In genomic region chr14:101729972-101730692, GRCm38 (mm10) we compare ENCODE assay signal across 8 mouse cellular contexts. TPM values are rescaled to one million over a fixed set of nuclear protein-coding genes. Genes with fewer than 3 reads are reported as not detected.
DNase-seq lines count a peak whose midpoint lies in the region; ATAC-seq and TF ChIP-seq lines count a peak whose summit lies in the region.

No protein-coding gene starts in this region.

- intact Hi-C loops in left cerebral cortex, postnatal 4 days (cut with DNase I): no loop called here

- DNase-seq in cerebellum, postnatal 10 days: peak; percentile 9 to 24
- DNase-seq in cerebellum, postnatal 4 days (ENCODE audit: low spot score in 2 of 2): no peak
- no peak for DNase-seq in spleen, adult 2 months (ENCODE audit: low read depth in 1 of 2, low spot score in 2 of 2)
- DNase-seq in spleen, adult 12 weeks (ENCODE audit: low spot score): no peak
- peak; percentile 20 for DNase-seq in induced T-regulatory cell, adult 2 months (ENCODE audit: low read depth)
- peak; percentile 16 for DNase-seq in midbrain, embryonic 14.5 days
- DNase-seq in left cerebral cortex, postnatal 4 days: no peak
- DNase-seq in spleen, postnatal 10 days (ENCODE audit: low spot score in 2 of 2): no peak

- H3K9me3 ChIP-seq in midbrain, embryonic 14.5 days (ENCODE audit: control insufficient read depth, low read length): no peaks in the 10 kb centered on the region

- H3K4me3 ChIP-seq in spleen, adult 2 months (ENCODE audit: extremely low read depth, insufficient read depth, insufficient read length): peak overlapping the region; percentile 66
- H3K4me3 ChIP-seq in midbrain, embryonic 14.5 days (replicated peaks; ENCODE audit: low read depth, low read length): peak overlapping the region; percentile 59

- peak overlapping the region; percentile 99 for H3K4me2 ChIP-seq in midbrain, embryonic 14.5 days (ENCODE audit: low read length)

- 9% methylated on average over 28 of the region's 28 CpGs for WGBS in spleen, adult 2 months
- 1% methylated on average over 28 of the region's 28 CpGs for WGBS in midbrain, embryonic 14.5 days

- H3K36me3 ChIP-seq in spleen, adult 2 months (ENCODE audit: control insufficient read depth, insufficient read depth, low read length): no peaks in the 10 kb centered on the region
- H3K36me3 ChIP-seq in midbrain, embryonic 14.5 days (ENCODE audit: control insufficient read depth, insufficient read depth, low read length): no peaks in the 10 kb centered on the region

- peak; percentile 40 for ATAC-seq in midbrain, embryonic 14.5 days (ENCODE audit: low FRiP score, low TSS enrichment)

- peaks cover 10% of the 10 kb centered on the region for H3K27me3 ChIP-seq in spleen, adult 2 months (ENCODE audit: control insufficient read depth, insufficient read depth, low read length)
- peaks cover 28% of the 10 kb centered on the region; the same call in 1 of the 2 replicates for H3K27me3 ChIP-seq in midbrain, embryonic 14.5 days (ENCODE audit: control insufficient read depth, insufficient read depth, low read length)

- H3K9ac ChIP-seq in midbrain, embryonic 14.5 days (replicated peaks; ENCODE audit: low read length): peak overlapping the region; percentile 45

- no peak for TF ChIP-seq POLR2A in spleen, adult 2 months (IDR thresholded peaks at IDR 0.05; ENCODE audit: low read depth, low read length)

- peaks cover 3% of the 10 kb centered on the region for H3K4me1 ChIP-seq in spleen, adult 2 months (ENCODE audit: control insufficient read depth, insufficient read depth, insufficient read length)
- H3K4me1 ChIP-seq in midbrain, embryonic 14.5 days (ENCODE audit: control insufficient read depth, insufficient read depth, low read length): peaks cover 16% of the 10 kb centered on the region

- H3K27ac ChIP-seq in spleen, adult 2 months (ENCODE audit: insufficient read depth, low read length): no peak overlapping the region
- no peak overlapping the region for H3K27ac ChIP-seq in midbrain, embryonic 14.5 days (replicated peaks; ENCODE audit: low read depth, low read length)

- no peak for TF ChIP-seq CTCF in spleen, adult 2 months (IDR thresholded peaks at IDR 0.05; ENCODE audit: extremely low read depth, insufficient read depth, insufficient read length, insufficient replicate concordance)

RNA-seq across cellular contexts. Expression of gene Lmo7, which starts 0.4 kb away (rescaled TPM):
- 0.79 and 1.3 TPM in 2 replicates for polyA plus RNA-seq in spleen, adult 2 months (2012; rRNA removed)
- 1.2 and 1.7 TPM in 2 replicates for polyA plus RNA-seq in midbrain, embryonic 14.5 days (2014; fragmentation: Nextera tagmentation; extraction: Ambion mirVana)
- 10 to 100 TPM; 90.3 to 97.8 TPM for total RNA-seq in left cerebral cortex, postnatal 4 days (2021)

RNA-seq across cellular contexts. Expression of gene Gm9922, which starts 0.5 kb away (rescaled TPM):
- polyA plus RNA-seq in spleen, adult 2 months (2012; rRNA removed): 0.27 and 1.2 TPM in 2 replicates
- not detected in 2 replicates for polyA plus RNA-seq in midbrain, embryonic 14.5 days (2014; fragmentation: Nextera tagmentation; extraction: Ambion mirVana)
- total RNA-seq in left cerebral cortex, postnatal 4 days (2021): 1 to 10 TPM in 1 of 2 experiments, not detected in 1; 1.0 TPM

Comparison
In these comparisons a context has a peak if more than half of its experiments do, and no peak if none do; other contexts are left out.
1. DNase-seq: peak in cerebellum, postnatal 10 days (2 of 2), induced T-regulatory cell, adult 2 months (single experiment) and midbrain, embryonic 14.5 days (single experiment); none in cerebellum, postnatal 4 days (0 of 2), spleen, adult 2 months (0 of 2), spleen, adult 12 weeks (single experiment), left cerebral cortex, postnatal 4 days (single experiment) and spleen, postnatal 10 days (0 of 2).